Mouse (Mus musculus): Measurements from ENCODE around the gene Camta1. TPM values are rescaled to one million over a fixed set of nuclear protein-coding genes. Genes with fewer than 3 reads are reported as not detected.

Camta1 gene
- 25.3 and 26.8 TPM in 2 replicates for polyA plus RNA-seq (2015; fragmentation: Nextera tagmentation; extraction: Ambion mirVana)

GRCm38 (mm10) chr4:151861806-151862739, at the start of gene Camta1:
Camta1 (minus strand) TSS chr4:151861876.
- Histone ChIP-seq H3K27ac (ENCODE audit: low read length) (peak within 1 kb of the TSS; percentile 94), H3K9ac (ENCODE audit: low read depth, low read length) (peak within 1 kb of the TSS; percentile 87), H3K4me2 (ENCODE audit: low read depth, low read length) (peak within 1 kb of the TSS; percentile 99), H3K4me3 (ENCODE audit: low read depth, low read length) (peak within 1 kb of the TSS; percentile 84), H3K36me3 (ENCODE audit: control insufficient read depth, insufficient read depth) (no peaks in the 10 kb centered on the region), H3K4me1 (ENCODE audit: control insufficient read depth, low read depth, low read length) (peaks cover 35% of the 10 kb centered on the region), H3K27me3 (ENCODE audit: control insufficient read depth, insufficient read depth, low read depth, low read length) (no peaks in the 10 kb centered on the region; the same call in 1 of the 2 replicates), H3K9me3 (replicated peaks; ENCODE audit: control insufficient read depth, low read length) (no peaks in the 10 kb centered on the region)
- ATAC-seq (ENCODE audit: low read depth) = peak; percentile 92
- WGBS (ENCODE audit: insufficient replicate concordance) = under 1% methylated on average over 84 of the region's 85 CpGs

- Histone ChIP-seq H3K9me3 (replicated peaks; ENCODE audit: control insufficient read depth, low read length) (no peaks in the 10 kb centered on the region), H3K4me3 (ENCODE audit: low read depth, low read length) (no peak overlapping the region), H3K9ac (ENCODE audit: low read depth, low read length) (no peak overlapping the region), H3K4me1 (ENCODE audit: control insufficient read depth, low read depth, low read length) (no peaks in the 10 kb centered on the region), H3K27ac (ENCODE audit: low read length) (no peak overlapping the region), H3K27me3 (ENCODE audit: control insufficient read depth, insufficient read depth, low read depth, low read length) (no peaks in the 10 kb centered on the region), H3K4me2 (ENCODE audit: low read depth, low read length) (no peak overlapping the region), H3K36me3 (ENCODE audit: control insufficient read depth, insufficient read depth) (no peaks in the 10 kb centered on the region)
- ATAC-seq (ENCODE audit: low read depth) = no peak
- WGBS (ENCODE audit: insufficient replicate concordance) = 59% methylated on average over 8 of the region's 8 CpGs
Measured at GRCm38 (mm10) chr4:151908809-151909208, 47.1 kb upstream of the Camta1 start.

DNA sequence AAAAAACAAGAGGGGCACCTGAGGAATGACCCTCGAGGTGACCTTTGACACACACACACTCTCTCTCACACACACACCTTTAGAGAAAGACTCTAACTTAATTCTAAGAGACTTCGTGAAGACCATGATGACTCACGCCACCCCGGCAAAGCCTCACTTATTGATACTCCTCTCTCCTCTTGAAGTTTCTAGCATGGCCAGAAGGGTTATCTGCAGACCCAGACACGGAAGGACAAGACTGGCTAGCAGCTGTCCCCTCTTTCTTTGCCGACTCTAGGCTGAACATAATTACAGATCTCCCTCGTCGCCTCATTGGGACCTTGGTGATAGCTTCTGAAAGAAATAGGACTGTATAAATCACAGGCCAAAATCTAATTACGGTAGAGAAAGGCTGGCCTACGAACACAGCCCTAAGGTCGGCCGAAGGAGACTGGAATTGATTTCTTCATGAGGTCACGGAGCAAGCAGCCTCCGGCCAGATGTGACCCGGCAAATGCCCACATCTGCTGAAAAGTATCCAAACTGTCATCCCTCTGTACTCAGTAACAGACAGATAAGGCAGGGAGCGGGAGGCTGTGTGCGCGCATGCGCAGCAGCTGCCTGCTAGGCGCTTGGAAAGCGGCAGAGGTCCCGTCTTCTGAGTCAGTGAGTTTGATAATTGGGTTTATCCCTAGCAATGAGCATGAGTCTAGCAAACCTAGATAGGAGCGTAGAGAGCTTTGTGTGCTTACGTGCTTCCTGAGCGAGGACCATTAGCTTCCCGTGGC, 46.1 kb upstream of the Camta1 start:
- Histone ChIP-seq H3K27me3 (ENCODE audit: control insufficient read depth, insufficient read depth, low read depth, low read length) (no peaks in the 10 kb centered on the region), H3K27ac (ENCODE audit: low read length) (no peak overlapping the region), H3K9ac (ENCODE audit: low read depth, low read length) (no peak overlapping the region), H3K9me3 (replicated peaks; ENCODE audit: control insufficient read depth, low read length) (no peaks in the 10 kb centered on the region), H3K4me1 (ENCODE audit: control insufficient read depth, low read depth, low read length) (peaks cover 2% of the 10 kb centered on the region; the same call in 1 of the 2 replicates), H3K4me3 (ENCODE audit: low read depth, low read length) (no peak overlapping the region), H3K4me2 (ENCODE audit: low read depth, low read length) (no peak overlapping the region), H3K36me3 (ENCODE audit: control insufficient read depth, insufficient read depth) (no peaks in the 10 kb centered on the region)
- no peak for ATAC-seq (ENCODE audit: low read depth)
- 63% methylated on average over 26 of the region's 26 CpGs for WGBS (ENCODE audit: insufficient replicate concordance)

DNA sequence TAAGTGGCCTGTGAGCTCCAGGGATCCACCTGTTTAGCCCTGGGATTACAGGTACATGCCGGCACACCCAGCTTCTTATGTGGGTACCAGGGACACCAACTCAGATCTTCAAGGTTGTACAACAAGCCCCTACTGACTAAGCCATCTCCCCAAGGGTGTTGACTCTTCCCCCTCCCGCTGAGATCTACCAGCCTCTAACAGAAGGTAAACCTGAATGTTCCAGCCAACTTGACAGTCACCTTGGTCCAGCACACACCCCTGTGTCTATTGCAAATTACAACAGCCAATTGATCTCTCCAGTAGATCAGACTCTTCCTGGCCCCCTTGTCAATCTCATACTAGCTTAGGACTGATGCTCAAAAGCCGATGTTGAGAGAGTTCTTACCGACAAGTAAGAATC, 43.9 kb upstream of the Camta1 start:
- Histone ChIP-seq H3K4me3 (ENCODE audit: low read depth, low read length) (no peak overlapping the region), H3K36me3 (ENCODE audit: control insufficient read depth, insufficient read depth) (no peaks in the 10 kb centered on the region), H3K9ac (ENCODE audit: low read depth, low read length) (no peak overlapping the region), H3K27me3 (ENCODE audit: control insufficient read depth, insufficient read depth, low read depth, low read length) (no peaks in the 10 kb centered on the region), H3K4me2 (ENCODE audit: low read depth, low read length) (no peak overlapping the region), H3K4me1 (ENCODE audit: control insufficient read depth, low read depth, low read length) (peaks cover 4% of the 10 kb centered on the region; the same call in 1 of the 2 replicates), H3K9me3 (replicated peaks; ENCODE audit: control insufficient read depth, low read length) (no peaks in the 10 kb centered on the region), H3K27ac (ENCODE audit: low read length) (no peak overlapping the region)
- 68% methylated on average over 4 of the region's 4 CpGs for WGBS (ENCODE audit: insufficient replicate concordance)
- ATAC-seq (ENCODE audit: low read depth) = no peak

GRCm38 (mm10) chr4:151904098-151904497, 42.4 kb upstream of the Camta1 start:
- Histone ChIP-seq H3K27ac (ENCODE audit: low read length) (no peak overlapping the region), H3K27me3 (ENCODE audit: control insufficient read depth, insufficient read depth, low read depth, low read length) (no peaks in the 10 kb centered on the region), H3K9ac (ENCODE audit: low read depth, low read length) (no peak overlapping the region), H3K4me3 (ENCODE audit: low read depth, low read length) (no peak overlapping the region), H3K9me3 (replicated peaks; ENCODE audit: control insufficient read depth, low read length) (no peaks in the 10 kb centered on the region), H3K36me3 (ENCODE audit: control insufficient read depth, insufficient read depth) (no peaks in the 10 kb centered on the region), H3K4me2 (ENCODE audit: low read depth, low read length) (no peak overlapping the region), H3K4me1 (ENCODE audit: control insufficient read depth, low read depth, low read length) (peaks cover 4% of the 10 kb centered on the region; the same call in 1 of the 2 replicates)
- WGBS (ENCODE audit: insufficient replicate concordance) = 51% methylated on average over 11 of the region's 11 CpGs
- no peak for ATAC-seq (ENCODE audit: low read depth)

- peaks cover 4% of the 10 kb centered on the region; the same call in 1 of the 2 replicates for H3K4me1 ChIP-seq (ENCODE audit: control insufficient read depth, low read depth, low read length)
- no peaks in the 10 kb centered on the region for H3K27me3 ChIP-seq (ENCODE audit: control insufficient read depth, insufficient read depth, low read depth, low read length)
- no peak overlapping the region for H3K9ac ChIP-seq (ENCODE audit: low read depth, low read length)
- WGBS (ENCODE audit: insufficient replicate concordance) = 30% methylated on average over 14 of the region's 14 CpGs
- no peaks in the 10 kb centered on the region for H3K36me3 ChIP-seq (ENCODE audit: control insufficient read depth, insufficient read depth)
- H3K4me2 ChIP-seq (ENCODE audit: low read depth, low read length) = no peak overlapping the region
- no peak for ATAC-seq (ENCODE audit: low read depth)
- H3K4me3 ChIP-seq (ENCODE audit: low read depth, low read length) = no peak overlapping the region
- H3K9me3 ChIP-seq (replicated peaks; ENCODE audit: control insufficient read depth, low read length) = no peaks in the 10 kb centered on the region
- H3K27ac ChIP-seq (ENCODE audit: low read length) = no peak overlapping the region
Measured at GRCm38 (mm10) chr4:151902689-151903241, 41.1 kb upstream of the Camta1 start.

GRCm38 (mm10) chr4:151902046-151902688, 40.5 kb upstream of the Camta1 start:
- Histone ChIP-seq H3K36me3 (ENCODE audit: control insufficient read depth, insufficient read depth) (no peaks in the 10 kb centered on the region), H3K9me3 (replicated peaks; ENCODE audit: control insufficient read depth, low read length) (no peaks in the 10 kb centered on the region), H3K4me1 (ENCODE audit: control insufficient read depth, low read depth, low read length) (peaks cover 4% of the 10 kb centered on the region; the same call in 1 of the 2 replicates), H3K4me3 (ENCODE audit: low read depth, low read length) (no peak overlapping the region), H3K27me3 (ENCODE audit: control insufficient read depth, insufficient read depth, low read depth, low read length) (no peaks in the 10 kb centered on the region), H3K27ac (ENCODE audit: low read length) (no peak overlapping the region), H3K4me2 (ENCODE audit: low read depth, low read length) (no peak overlapping the region), H3K9ac (ENCODE audit: low read depth, low read length) (no peak overlapping the region)
- ATAC-seq (ENCODE audit: low read depth) = no peak
- 59% methylated on average over 17 of the region's 17 CpGs for WGBS (ENCODE audit: insufficient replicate concordance)

DNA sequence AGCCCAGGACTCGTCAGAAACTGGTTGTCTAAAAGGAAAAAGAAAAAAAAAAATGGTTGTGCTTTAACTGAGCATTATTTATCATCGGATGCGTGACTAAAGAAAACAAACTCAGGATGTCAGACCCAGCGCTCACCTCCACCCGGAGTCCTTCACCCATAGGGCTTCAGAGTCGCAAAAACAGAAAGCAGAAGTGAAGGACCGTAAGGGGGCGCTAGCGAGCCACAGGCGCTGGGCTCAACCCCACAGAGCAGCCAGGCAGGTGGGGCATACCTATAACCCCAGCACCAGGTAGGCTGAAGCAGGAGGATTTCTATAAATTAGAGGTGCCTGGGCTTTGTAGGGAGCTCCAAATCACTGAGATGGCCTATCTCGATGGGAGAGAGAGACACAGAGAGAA, 39.7 kb upstream of the Camta1 start:
- Histone ChIP-seq H3K27me3 (ENCODE audit: control insufficient read depth, insufficient read depth, low read depth, low read length) (no peaks in the 10 kb centered on the region), H3K4me2 (ENCODE audit: low read depth, low read length) (no peak overlapping the region), H3K36me3 (ENCODE audit: control insufficient read depth, insufficient read depth) (no peaks in the 10 kb centered on the region), H3K27ac (ENCODE audit: low read length) (no peak overlapping the region), H3K9me3 (replicated peaks; ENCODE audit: control insufficient read depth, low read length) (no peaks in the 10 kb centered on the region), H3K9ac (ENCODE audit: low read depth, low read length) (no peak overlapping the region), H3K4me3 (ENCODE audit: low read depth, low read length) (no peak overlapping the region), H3K4me1 (ENCODE audit: control insufficient read depth, low read depth, low read length) (peaks cover 4% of the 10 kb centered on the region; the same call in 1 of the 2 replicates)
- WGBS (ENCODE audit: insufficient replicate concordance) = 53% methylated on average over 11 of the region's 11 CpGs
- ATAC-seq (ENCODE audit: low read depth) = no peak

All from liver, embryonic 16.5 days (tissue).